Mouse (Mus musculus) lung, embryonic 14.5 days (tissue): ENCODE data around the gene Ephb4. TPM values are rescaled to one million over a fixed set of nuclear protein-coding genes. Genes with fewer than 3 reads are reported as not detected.
A peak's percentile ranks its signal among the peaks of the same experiment; 100 is the strongest.

Experiments used
- ATAC-seq: fragments of 200-750 bp; cut with Nextera tagmentation; 2 replicates; pipeline ENCODE4 v1.8.0; 2017; ENCODE audit warnings: mild to moderate bottlenecking, moderate TSS enrichment, moderate library complexity; ENCODE audit not compliant: insufficient read depth
- DNase-seq: peaks from one replicate; pipeline ENCODE4 v3.0.0-alpha.2; 2015
- H3K27ac ChIP-seq: fragments of 300-500 bp; sonication (generic); 2 replicates; pipeline ENCODE4 v1.5.1; 2014; ENCODE audit warnings: low read depth, mild to moderate bottlenecking, moderate library complexity
- H3K27me3 ChIP-seq: fragments of 300-500 bp; sonication (generic); 2 replicates; pipeline ENCODE4 v1.6.1; 2014; ENCODE audit warnings: low read length, control low read depth; ENCODE audit not compliant: insufficient read depth
- H3K36me3 ChIP-seq: fragments of 300-500 bp; sonication (generic); 2 replicates; pipeline ENCODE4 v1.6.1; 2014; ENCODE audit warnings: control low read depth; ENCODE audit not compliant: insufficient read depth
- H3K4me1 ChIP-seq: fragments of 300-500 bp; sonication (generic); 2 replicates; pipeline ENCODE4 v1.6.1; 2014; ENCODE audit warnings: antibody characterized with exemption, control low read depth; ENCODE audit not compliant: insufficient read depth
- H3K4me2 ChIP-seq: fragments of 300-500 bp; sonication (generic); 2 replicates; pipeline ENCODE4 v1.6.1; 2014; ENCODE audit warnings: mild to moderate bottlenecking
- H3K4me3 ChIP-seq: fragments of 300-500 bp; sonication (generic); 2 replicates; pipeline ENCODE4 v1.5.1; 2014; ENCODE audit warnings: low read depth, low read length
- H3K9ac ChIP-seq: fragments of 300-500 bp; sonication (generic); 2 replicates; pipeline ENCODE4 v1.6.1; 2014
- H3K9me3 ChIP-seq: fragments of 300-500 bp; sonication (generic); 2 replicates; pipeline ENCODE4 v1.6.1; 2016; ENCODE audit warnings: low read depth, low read length, control low read depth
- CTCF ChIP-seq: IDR thresholded peaks from 2 replicates; pipeline ENCODE4 v1.5.1; 2016; ENCODE audit warnings: antibody characterized with exemption, low read depth
- WGBS: fragments of 180-500 bp; shearing (Covaris S2); extraction: QIAGEN DNeasy Blood & Tissue Kit; methylation state at CpG from one replicate; pipeline ENCODE4 v1.1.7; 2014; 5-methylcytosine and 5-hydroxymethylcytosine counted together
- polyA plus RNA-seq: library from polyadenylated mRNA; unstranded; fragments of >200 nt; fragmentation: Nextera tagmentation; extraction: Ambion mirVana; gene quantifications from 2 replicates; pipeline ENCODE4 v1.2.1, GENCODE M21; 2014

Gene Ephb4
- polyA plus RNA-seq, 1 experiment from 2014 or later = 78.0 TPM

GRCm38 (mm10) chr5:137317361-137317760 is 32.5 kb upstream of the Ephb4 start:
- Histone ChIP-seq H3K9me3 (no peaks in the 10 kb centered on the region), H3K4me2 (no peak overlapping the region), H3K27me3 (no peaks in the 10 kb centered on the region), H3K4me1 (peaks cover 19% of the 10 kb centered on the region), H3K9ac (no peak overlapping the region), H3K36me3 (peaks cover 15% of the 10 kb centered on the region; the same call in 1 of the 2 replicates), H3K27ac (no peak overlapping the region), H3K4me3 (no peak overlapping the region)
- no peak for TF ChIP-seq CTCF
- 76% methylated on average over 8 of the region's 8 CpGs for WGBS
- ATAC-seq = no peak
- no peak for DNase-seq

GRCm38 (mm10) chr5:137318570-137318969 is 31.3 kb upstream of the Ephb4 start:
- DNase-seq = no peak
- Histone ChIP-seq H3K9me3 (no peaks in the 10 kb centered on the region), H3K9ac (no peak overlapping the region), H3K4me1 (peaks cover 13% of the 10 kb centered on the region), H3K4me3 (no peak overlapping the region), H3K27me3 (no peaks in the 10 kb centered on the region), H3K4me2 (no peak overlapping the region), H3K27ac (no peak overlapping the region), H3K36me3 (peaks cover 16% of the 10 kb centered on the region; the same call in 1 of the 2 replicates)
- WGBS = 54% methylated on average over 1 of the region's 1 CpGs
- TF ChIP-seq CTCF = no peak
- no peak for ATAC-seq

DNA sequence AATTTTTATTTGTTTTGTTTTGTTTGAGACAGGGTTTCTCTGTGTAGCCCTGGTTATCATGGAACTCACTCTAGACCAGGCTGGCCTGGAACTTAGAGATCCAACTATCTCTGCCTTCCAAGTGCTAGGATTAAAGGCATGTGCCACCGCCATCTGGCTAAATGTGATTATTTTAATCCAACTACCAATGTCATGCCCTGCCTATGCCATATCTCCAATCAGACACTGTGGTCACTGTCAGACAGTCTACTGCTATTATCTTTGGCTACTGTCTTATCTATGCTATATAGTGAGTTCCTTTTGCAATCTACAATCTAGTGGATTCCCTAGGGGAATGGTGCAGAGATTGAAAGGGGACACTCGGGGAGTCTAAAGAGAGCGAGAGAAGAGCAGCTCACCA is 28.9 kb upstream of the Ephb4 start:
- no peaks in the 10 kb centered on the region for H3K9me3 ChIP-seq
- no peak for TF ChIP-seq CTCF
- H3K9ac ChIP-seq = no peak overlapping the region
- peaks cover 22% of the 10 kb centered on the region; the same call in 1 of the 2 replicates for H3K36me3 ChIP-seq
- H3K4me3 ChIP-seq = no peak overlapping the region
- no peak overlapping the region for H3K4me2 ChIP-seq
- DNase-seq (no peak), ATAC-seq (no peak)
- no peaks in the 10 kb centered on the region for H3K27me3 ChIP-seq
- 86% methylated on average over 3 of the region's 3 CpGs for WGBS
- H3K27ac ChIP-seq = no peak overlapping the region
- no peaks in the 10 kb centered on the region for H3K4me1 ChIP-seq

DNA sequence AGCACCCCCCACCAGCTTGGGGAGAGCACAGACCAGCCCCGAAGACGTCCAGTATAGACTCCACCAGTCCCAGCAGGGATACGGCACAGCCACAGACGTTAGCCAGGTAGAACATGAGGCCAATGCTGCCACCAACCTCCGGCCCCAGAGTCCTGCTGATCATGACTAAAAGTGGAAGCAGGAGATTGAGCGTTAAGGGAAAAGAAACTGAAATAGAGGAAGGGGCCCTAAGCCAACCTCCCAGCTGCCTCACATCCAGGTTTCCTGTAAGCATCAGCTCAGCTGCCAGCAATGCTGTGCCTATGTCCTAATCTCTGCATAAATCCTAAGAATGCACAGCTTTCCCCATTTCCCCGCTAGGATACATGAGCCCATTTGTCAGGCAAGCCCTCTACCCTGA is 19.0 kb upstream of the Ephb4 start:
- DNase-seq (no peak), ATAC-seq (no peak)
- no peak for TF ChIP-seq CTCF
- H3K9ac ChIP-seq = no peak overlapping the region
- H3K4me2 ChIP-seq = no peak overlapping the region
- 82% methylated on average over 7 of the region's 7 CpGs for WGBS
- no peaks in the 10 kb centered on the region for H3K9me3 ChIP-seq
- no peak overlapping the region for H3K27ac ChIP-seq
- no peaks in the 10 kb centered on the region for H3K27me3 ChIP-seq
- no peaks in the 10 kb centered on the region for H3K4me1 ChIP-seq
- no peak overlapping the region for H3K4me3 ChIP-seq
- H3K36me3 ChIP-seq = 0 out of 2 replicates have a peak, but pooled peaks cover 4% of the 10 kb centered on the region

GRCm38 (mm10) chr5:137332857-137333511 is 16.9 kb upstream of the Ephb4 start:
- H3K4me2 ChIP-seq = peak overlapping the region; percentile 97
- WGBS = 20% methylated on average over 15 of the region's 15 CpGs
- ATAC-seq (0 out of 2 replicates have a peak, but pooled peaks have one; percentile 3), DNase-seq (no peak)
- peak overlapping the region; percentile 55 for H3K4me3 ChIP-seq
- no peak overlapping the region for H3K27ac ChIP-seq
- no peak for TF ChIP-seq CTCF
- H3K9ac ChIP-seq = peak overlapping the region; percentile 56
- H3K4me1 ChIP-seq = no peaks in the 10 kb centered on the region
- 0 out of 2 replicates have a peak, but pooled peaks cover 4% of the 10 kb centered on the region for H3K36me3 ChIP-seq
- H3K9me3 ChIP-seq = no peaks in the 10 kb centered on the region
- no peaks in the 10 kb centered on the region for H3K27me3 ChIP-seq

GRCm38 (mm10) chr5:137333512-137334174 is 16.3 kb upstream of the Ephb4 start, which contains the start of gene Slc12a9:
Gene Slc12a9 (minus strand): TSS chr5:137333597.
- Histone ChIP-seq H3K9me3 (no peaks in the 10 kb centered on the region), H3K4me2 (peak within 1 kb of the TSS; percentile 97), H3K4me3 (peak within 1 kb of the TSS; percentile 55), H3K36me3 (0 out of 2 replicates have a peak, but pooled peaks cover 4% of the 10 kb centered on the region), H3K27ac (peak within 1 kb of the TSS; percentile 58), H3K27me3 (no peaks in the 10 kb centered on the region), H3K4me1 (peaks cover under 1% of the 10 kb centered on the region; the same call in 1 of the 2 replicates), H3K9ac (peak within 1 kb of the TSS; percentile 56)
- TF ChIP-seq CTCF = peak; percentile 88
- DNase-seq (peak; percentile 99), ATAC-seq (peak; percentile 90)
- WGBS = under 1% methylated on average over 44 of the region's 44 CpGs

DNA sequence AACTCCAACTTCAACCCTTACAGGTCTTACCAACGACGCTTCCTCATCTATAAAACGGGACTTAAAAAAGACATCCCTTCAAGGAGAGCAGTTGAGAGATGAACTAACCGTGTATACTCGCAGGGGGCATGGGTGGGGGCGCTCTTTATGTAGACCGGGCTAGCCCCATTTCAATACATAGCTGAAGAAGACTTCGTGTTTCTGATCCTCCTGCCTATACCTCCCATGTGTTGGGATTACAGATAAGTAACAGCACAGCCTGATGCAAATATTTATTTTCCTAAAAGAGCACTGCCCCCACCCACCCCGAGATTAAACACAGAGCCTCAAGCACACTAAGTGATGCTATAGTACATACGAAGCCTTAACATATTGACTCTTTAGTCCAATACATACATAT is 15.6 kb upstream of the Ephb4 start:
- H3K4me3 ChIP-seq = peak overlapping the region; percentile 55; the same call in 1 of the 2 replicates
- peak overlapping the region; percentile 97 for H3K4me2 ChIP-seq
- WGBS = 46% methylated on average over 10 of the region's 10 CpGs
- no peak for ATAC-seq
- no peak for DNase-seq
- H3K27ac ChIP-seq = no peak overlapping the region
- 0 out of 2 replicates have a peak, but pooled peaks cover 4% of the 10 kb centered on the region for H3K36me3 ChIP-seq
- H3K27me3 ChIP-seq = no peaks in the 10 kb centered on the region
- no peak for TF ChIP-seq CTCF
- H3K9me3 ChIP-seq = no peaks in the 10 kb centered on the region
- H3K9ac ChIP-seq = no peak overlapping the region
- peaks cover 7% of the 10 kb centered on the region for H3K4me1 ChIP-seq
